Mouse (Mus musculus) intestine, embryonic 16.5 days (tissue): Measurements from ENCODE around the gene Olfr462. TPM values are rescaled to one million over a fixed set of nuclear protein-coding genes. Genes with fewer than 3 reads are reported as not detected.

Source experiments
- ATAC-seq: fragments of 200-750 bp; cut with Nextera tagmentation; 2 replicates; pipeline ENCODE4 v1.8.0; 2017; ENCODE audit warnings: moderate TSS enrichment, moderate library complexity
- H3K27ac ChIP-seq: fragments of 300-500 bp; sonication (generic); 2 replicates; pipeline ENCODE4 v1.5.1; 2014; ENCODE audit warnings: mild to moderate bottlenecking, low read length
- H3K27me3 ChIP-seq: fragments of 300-500 bp; sonication (generic); replicated peaks from 2 replicates; pipeline ENCODE4 v1.6.1; 2014; ENCODE audit warnings: low read length, control low read depth, mixed read lengths; ENCODE audit not compliant: control insufficient read depth, insufficient read depth
- H3K36me3 ChIP-seq: fragments of 300-500 bp; sonication (generic); 2 replicates; pipeline ENCODE4 v1.6.1; 2014; ENCODE audit warnings: low read length, control low read depth; ENCODE audit not compliant: control insufficient read depth, insufficient read depth
- H3K4me1 ChIP-seq: fragments of 300-500 bp; sonication (generic); 2 replicates; pipeline ENCODE4 v1.6.1; 2014; ENCODE audit warnings: low read length, control low read depth, mixed read lengths; ENCODE audit not compliant: control insufficient read depth, insufficient read depth
- H3K4me2 ChIP-seq: fragments of 300-500 bp; sonication (generic); 2 replicates; pipeline ENCODE4 v1.6.1; 2014; ENCODE audit warnings: low read depth, low read length, control low read depth
- H3K4me3 ChIP-seq: fragments of 300-500 bp; sonication (generic); 2 replicates; pipeline ENCODE4 v1.5.1; 2014; ENCODE audit warnings: mild to moderate bottlenecking, low read length
- H3K9ac ChIP-seq: fragments of 300-500 bp; sonication (generic); 2 replicates; pipeline ENCODE4 v1.6.1; 2014; ENCODE audit warnings: low read depth, low read length
- H3K9me3 ChIP-seq: fragments of 300-500 bp; sonication (generic); 2 replicates; pipeline ENCODE4 v1.6.1; 2016; ENCODE audit warnings: low read length, control low read depth; ENCODE audit not compliant: control insufficient read depth
- WGBS: fragments of 180-500 bp; shearing (Covaris S2); extraction: QIAGEN DNeasy Blood & Tissue Kit; methylation state at CpG from one replicate; pipeline ENCODE4 v1.1.7; 2014; 5-methylcytosine and 5-hydroxymethylcytosine counted together
- polyA plus RNA-seq: library from polyadenylated mRNA; unstranded; fragments of >200 nt; fragmentation: Nextera tagmentation; extraction: Ambion mirVana; gene quantifications from 2 replicates; pipeline ENCODE4 v1.2.1, GENCODE M21; 2015

Gene Olfr462
- polyA plus RNA-seq, result not detected in 2 replicates

GRCm38 (mm10) chr11:87892168-87892567 lies at the start of gene Olfr462:
Gene Olfr462, minus strand, starts transcription at chr11:87892268.
- Histone ChIP-seq H3K4me1 (no peaks in the 10 kb centered on the region), H3K4me2 (no peak within 1 kb of the TSS), H3K4me3 (no peak within 1 kb of the TSS), H3K27ac (no peak within 1 kb of the TSS), H3K9me3 (no peaks in the 10 kb centered on the region), H3K36me3 (no peaks in the 10 kb centered on the region), H3K27me3 (no peaks in the 10 kb centered on the region), H3K9ac (no peak within 1 kb of the TSS)
- no peak for ATAC-seq
- WGBS, result 90% methylated on average over 6 of the region's 6 CpGs

DNA sequence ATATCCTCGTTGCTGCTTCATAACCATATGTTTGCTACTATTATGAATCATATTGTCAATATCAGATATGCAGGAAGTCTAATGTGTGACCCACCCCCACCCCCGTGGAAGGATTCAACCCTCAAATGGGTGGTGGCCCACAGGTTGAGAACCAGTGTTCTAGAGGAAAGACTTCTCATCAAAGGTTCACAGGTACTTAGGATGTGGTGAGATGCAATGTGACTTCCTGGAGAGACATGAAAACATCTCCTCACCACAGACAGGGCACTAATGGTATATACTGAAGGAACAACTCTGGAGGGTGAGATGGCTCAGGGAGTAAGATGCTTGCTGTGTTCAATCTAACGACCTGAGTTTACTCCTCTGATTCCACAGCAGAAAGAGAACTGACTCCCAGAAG lies 43.4 kb upstream of the Olfr462 start:
- Histone ChIP-seq H3K4me2 (no peak overlapping the region), H3K27ac (no peak overlapping the region), H3K27me3 (no peaks in the 10 kb centered on the region), H3K9ac (no peak overlapping the region), H3K36me3 (no peaks in the 10 kb centered on the region), H3K4me1 (no peaks in the 10 kb centered on the region), H3K4me3 (no peak overlapping the region), H3K9me3 (no peaks in the 10 kb centered on the region)
- ATAC-seq, result no peak
- WGBS, result 78% methylated on average over 3 of the region's 3 CpGs

GRCm38 (mm10) chr11:87933731-87934130 lies 41.7 kb upstream of the Olfr462 start:
- no peak for ATAC-seq
- no peak overlapping the region for H3K27ac ChIP-seq

DNA sequence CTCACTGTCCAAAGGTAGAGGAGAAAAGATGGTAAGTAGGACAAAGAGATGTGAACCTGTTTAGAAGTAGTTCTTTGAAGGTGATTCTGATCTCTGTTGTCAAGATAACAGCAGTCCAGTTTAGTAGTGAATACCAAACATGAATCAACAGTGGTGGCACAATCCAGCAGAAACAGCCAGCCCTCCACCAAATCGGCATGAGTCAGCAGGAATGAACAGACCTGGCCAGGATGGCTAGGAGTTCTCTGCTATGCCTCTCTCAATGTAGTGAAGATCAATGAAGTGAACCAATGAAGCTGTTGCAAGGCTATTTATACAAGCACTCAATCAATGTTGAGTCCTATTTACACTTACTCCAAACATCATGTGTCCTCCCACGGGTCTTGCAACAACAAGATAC lies 38.3 kb upstream of the Olfr462 start:
- no peak overlapping the region for H3K27ac ChIP-seq
- ATAC-seq, result no peak
- WGBS, result 80% methylated on average over 2 of the region's 2 CpGs

More at GRCm38 (mm10) chr11:87933731-87934130, 41.7 kb upstream of the Olfr462 start:
- H3K4me1 ChIP-seq, result no peaks in the 10 kb centered on the region
- no peak overlapping the region for H3K4me3 ChIP-seq
- H3K4me2 ChIP-seq, result no peak overlapping the region
- no peak overlapping the region for H3K9ac ChIP-seq
- H3K9me3 ChIP-seq, result no peaks in the 10 kb centered on the region
- H3K36me3 ChIP-seq, result no peaks in the 10 kb centered on the region
- WGBS, result 60% methylated on average over 2 of the region's 2 CpGs
- no peaks in the 10 kb centered on the region for H3K27me3 ChIP-seq

GRCm38 (mm10) chr11:87920966-87921365 lies 28.9 kb upstream of the Olfr462 start, which contains the start of gene Olfr464:
Gene Olfr464, minus strand, starts transcription at chr11:87920967.
- H3K27me3 ChIP-seq, result no peaks in the 10 kb centered on the region
- no peaks in the 10 kb centered on the region for H3K36me3 ChIP-seq
- no peak within 1 kb of the TSS for H3K27ac ChIP-seq
- no peak within 1 kb of the TSS for H3K4me3 ChIP-seq
- no peaks in the 10 kb centered on the region for H3K4me1 ChIP-seq
- ATAC-seq, result no peak
- H3K9ac ChIP-seq, result no peak within 1 kb of the TSS
- no peak within 1 kb of the TSS for H3K4me2 ChIP-seq
- 32% methylated on average over 5 of the region's 5 CpGs for WGBS
- no peaks in the 10 kb centered on the region for H3K9me3 ChIP-seq

More for the DNA sequence above, 38.3 kb upstream of the Olfr462 start:
- Histone ChIP-seq H3K36me3 (no peaks in the 10 kb centered on the region), H3K9me3 (no peaks in the 10 kb centered on the region), H3K27me3 (no peaks in the 10 kb centered on the region), H3K4me3 (no peak overlapping the region), H3K9ac (no peak overlapping the region), H3K4me2 (no peak overlapping the region), H3K4me1 (no peaks in the 10 kb centered on the region)

DNA sequence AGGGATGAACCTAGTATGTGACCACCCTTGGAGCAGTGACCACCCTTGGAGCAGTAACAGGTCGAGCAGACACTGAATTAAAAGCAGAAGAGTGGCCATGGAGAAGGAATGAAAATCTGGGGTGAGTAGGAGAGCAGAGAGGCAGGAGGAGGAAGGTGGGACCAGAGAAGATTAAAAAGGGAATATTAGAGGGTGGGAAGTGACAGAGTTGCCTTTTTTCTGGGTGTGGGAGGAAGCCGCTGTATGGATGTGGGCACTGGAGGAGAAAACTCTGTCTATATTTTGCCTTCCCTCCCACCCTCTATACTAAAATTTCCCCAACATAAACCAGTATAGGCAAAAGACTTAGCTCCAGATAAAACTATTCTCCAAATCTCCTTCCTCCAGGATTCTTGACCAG lies 28.2 kb upstream of the Olfr462 start:
- Histone ChIP-seq H3K4me2 (no peak overlapping the region), H3K9me3 (no peaks in the 10 kb centered on the region), H3K4me3 (no peak overlapping the region), H3K36me3 (no peaks in the 10 kb centered on the region), H3K27ac (no peak overlapping the region), H3K27me3 (no peaks in the 10 kb centered on the region), H3K4me1 (no peaks in the 10 kb centered on the region), H3K9ac (no peak overlapping the region)
- ATAC-seq, result no peak
- 70% methylated on average over 2 of the region's 2 CpGs for WGBS

DNA sequence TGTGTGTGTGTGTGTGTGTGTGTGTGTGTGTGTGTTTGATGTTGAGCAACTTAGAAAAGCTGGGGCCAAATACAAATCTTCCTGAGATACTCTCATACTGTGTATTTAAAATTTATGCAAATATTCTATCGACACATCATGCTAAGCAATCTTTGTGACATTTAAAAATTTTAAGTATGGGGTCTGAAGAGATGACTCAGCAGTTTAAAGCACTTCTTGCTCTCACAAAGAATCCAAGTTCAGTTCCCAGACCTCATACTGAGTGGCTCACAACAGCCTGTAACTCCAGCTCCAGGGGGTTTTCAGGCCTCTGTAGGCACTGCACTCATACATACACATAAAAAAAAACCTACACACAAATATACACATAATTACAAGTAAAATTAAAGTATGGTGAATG lies 23.9 kb upstream of the Olfr462 start:
- H3K4me2 ChIP-seq, result no peak overlapping the region
- H3K4me3 ChIP-seq, result no peak overlapping the region
- no peak overlapping the region for H3K27ac ChIP-seq
- H3K4me1 ChIP-seq, result no peaks in the 10 kb centered on the region
- H3K9ac ChIP-seq, result no peak overlapping the region
- H3K27me3 ChIP-seq, result no peaks in the 10 kb centered on the region
- no peaks in the 10 kb centered on the region for H3K9me3 ChIP-seq
- ATAC-seq, result no peak
- H3K36me3 ChIP-seq, result no peaks in the 10 kb centered on the region
- WGBS, result 83% methylated on average over 1 of the region's 1 CpGs

DNA sequence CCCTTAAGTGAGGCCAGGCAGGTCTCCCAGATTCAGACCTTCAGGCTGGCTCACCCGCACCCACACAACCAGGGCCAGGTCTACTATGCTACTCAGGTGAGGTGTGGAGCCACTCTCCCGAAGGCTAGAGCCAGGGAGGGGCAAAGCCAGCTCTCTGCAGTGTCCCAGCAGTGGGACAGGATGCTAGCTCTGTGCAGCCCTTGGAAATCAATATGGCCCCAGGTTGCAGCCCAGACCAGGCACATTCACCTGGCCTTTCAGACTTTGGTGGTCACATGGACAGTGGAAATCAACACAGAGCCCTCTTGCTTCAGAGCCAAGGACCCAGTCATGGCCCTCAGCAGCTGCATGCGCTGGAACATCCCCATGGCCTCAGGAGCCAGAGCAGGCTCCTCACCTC lies 12.3 kb upstream of the Olfr462 start:
- no peaks in the 10 kb centered on the region for H3K36me3 ChIP-seq
- H3K4me3 ChIP-seq, result no peak overlapping the region
- no peak overlapping the region for H3K4me2 ChIP-seq
- no peak overlapping the region for H3K9ac ChIP-seq
- H3K27me3 ChIP-seq, result no peaks in the 10 kb centered on the region
- ATAC-seq, result no peak
- no peaks in the 10 kb centered on the region for H3K4me1 ChIP-seq
- no peak overlapping the region for H3K27ac ChIP-seq
- no peaks in the 10 kb centered on the region for H3K9me3 ChIP-seq
- WGBS, result 68% methylated on average over 3 of the region's 3 CpGs

DNA sequence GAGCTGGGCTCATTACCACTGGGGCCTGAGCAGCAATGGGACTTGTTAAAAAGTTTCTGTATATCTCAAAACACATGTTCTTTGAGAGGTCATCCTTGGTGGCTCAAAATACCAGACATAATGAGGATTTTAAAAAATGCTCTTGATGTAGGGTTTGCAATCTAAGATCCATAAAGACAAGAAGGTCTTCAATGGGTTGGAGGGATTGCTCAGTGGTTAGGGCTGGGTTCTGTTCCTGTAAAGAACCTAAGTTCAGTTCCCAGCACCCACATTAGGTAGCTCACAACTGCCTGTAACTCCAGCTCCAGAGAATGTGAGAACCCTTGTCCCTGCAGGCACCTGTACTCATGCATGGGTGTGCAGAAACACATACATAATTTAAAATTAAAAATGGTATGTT lies 5.2 kb upstream of the Olfr462 start, which contains the start of gene Olfr463:
Gene Olfr463, minus strand, starts transcription at position 101 of the 400 bp plus-strand sequence.
- Histone ChIP-seq H3K36me3 (no peaks in the 10 kb centered on the region), H3K27ac (no peak within 1 kb of the TSS), H3K4me1 (no peaks in the 10 kb centered on the region), H3K9me3 (no peaks in the 10 kb centered on the region), H3K4me2 (no peak within 1 kb of the TSS), H3K27me3 (no peaks in the 10 kb centered on the region), H3K4me3 (no peak within 1 kb of the TSS), H3K9ac (no peak within 1 kb of the TSS)
- ATAC-seq, result no peak

GRCm38 (mm10) chr11:87884856-87885255 lies 7.2 kb downstream of the Olfr462 start:
- Histone ChIP-seq H3K4me1 (no peaks in the 10 kb centered on the region), H3K36me3 (no peaks in the 10 kb centered on the region), H3K27ac (no peak overlapping the region), H3K9ac (no peak overlapping the region), H3K9me3 (no peaks in the 10 kb centered on the region), H3K27me3 (no peaks in the 10 kb centered on the region), H3K4me3 (no peak overlapping the region), H3K4me2 (no peak overlapping the region)
- WGBS, result 77% methylated on average over 5 of the region's 5 CpGs
- ATAC-seq, result no peak
